Mouse (Mus musculus): ENCODE results near the gene Il22ra1. TPM values are rescaled to one million over a fixed set of nuclear protein-coding genes. Genes with fewer than 3 reads are reported as not detected.

Gene Il22ra1
- polyA plus RNA-seq, 1 experiment from 2014 or later: not detected

- no peaks in the 10 kb centered on the region for H3K9me3 ChIP-seq (ENCODE audit: control insufficient read depth, low read length)
- WGBS: 84% methylated on average over 18 of the region's 18 CpGs
- no peaks in the 10 kb centered on the region for H3K36me3 ChIP-seq (ENCODE audit: control insufficient read depth, insufficient read depth, low read length)
- H3K9ac ChIP-seq (ENCODE audit: low read length): no peak overlapping the region
- ATAC-seq (ENCODE audit: low FRiP score) (no peak), DNase-seq (ENCODE audit: low spot score, missing footprints) (no peak)
- H3K4me2 ChIP-seq: no peak overlapping the region
- no peak overlapping the region for H3K27ac ChIP-seq (ENCODE audit: low read depth, low read length)
- H3K4me1 ChIP-seq (ENCODE audit: control insufficient read depth, insufficient read depth, low read length): no peaks in the 10 kb centered on the region
- no peak overlapping the region for H3K4me3 ChIP-seq (ENCODE audit: low read depth, low read length)
- H3K27me3 ChIP-seq (ENCODE audit: control insufficient read depth, insufficient read depth, low read length): no peaks in the 10 kb centered on the region
These were observed 42.8 kb downstream of the Il22ra1 start for GRCm38 (mm10) chr4:135770611-135771305.

- 84% methylated on average over 6 of the region's 6 CpGs for WGBS
- H3K27me3 ChIP-seq (ENCODE audit: control insufficient read depth, insufficient read depth, low read length): no peaks in the 10 kb centered on the region
- no peaks in the 10 kb centered on the region for H3K4me1 ChIP-seq (ENCODE audit: control insufficient read depth, insufficient read depth, low read length)
- H3K4me2 ChIP-seq: no peak overlapping the region
- H3K27ac ChIP-seq (ENCODE audit: low read depth, low read length): no peak overlapping the region
- no peaks in the 10 kb centered on the region for H3K9me3 ChIP-seq (ENCODE audit: control insufficient read depth, low read length)
- no peak for DNase-seq (ENCODE audit: low spot score, missing footprints)
- H3K9ac ChIP-seq (ENCODE audit: low read length): no peak overlapping the region
- H3K36me3 ChIP-seq (ENCODE audit: control insufficient read depth, insufficient read depth, low read length): no peaks in the 10 kb centered on the region
- no peak for ATAC-seq (ENCODE audit: low FRiP score)
- H3K4me3 ChIP-seq (ENCODE audit: low read depth, low read length): no peak overlapping the region
These were observed 43.6 kb downstream of the Il22ra1 start for GRCm38 (mm10) chr4:135771592-135771991.

DNA sequence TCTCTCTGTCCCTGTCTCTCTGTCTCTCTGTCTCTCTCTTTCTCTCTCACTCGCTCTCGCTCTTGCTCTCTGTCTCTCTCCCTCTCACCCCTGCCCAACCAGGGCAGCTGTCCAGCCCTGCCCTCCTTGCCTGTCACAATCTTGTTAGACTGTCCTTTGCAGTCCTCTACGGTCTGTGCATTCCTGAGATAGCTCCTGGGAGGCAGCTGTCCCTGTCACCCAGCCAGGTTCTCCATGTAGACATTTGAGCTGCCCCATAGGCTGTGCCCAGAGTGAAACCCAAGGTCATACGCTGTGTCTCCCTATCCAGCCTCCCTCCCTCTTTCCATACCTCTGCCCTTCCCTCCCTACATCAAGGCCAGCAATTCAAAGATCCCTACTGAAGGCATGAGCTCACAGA is 44.7 kb downstream of the Il22ra1 start:
- Histone ChIP-seq H3K27ac (ENCODE audit: low read depth, low read length) (no peak overlapping the region), H3K36me3 (ENCODE audit: control insufficient read depth, insufficient read depth, low read length) (no peaks in the 10 kb centered on the region), H3K4me2 (no peak overlapping the region), H3K27me3 (ENCODE audit: control insufficient read depth, insufficient read depth, low read length) (no peaks in the 10 kb centered on the region), H3K9me3 (ENCODE audit: control insufficient read depth, low read length) (no peaks in the 10 kb centered on the region), H3K9ac (ENCODE audit: low read length) (no peak overlapping the region), H3K4me3 (ENCODE audit: low read depth, low read length) (no peak overlapping the region), H3K4me1 (ENCODE audit: control insufficient read depth, insufficient read depth, low read length) (no peaks in the 10 kb centered on the region)
- ATAC-seq (ENCODE audit: low FRiP score): no peak
- DNase-seq (ENCODE audit: low spot score, missing footprints): no peak
- 84% methylated on average over 4 of the region's 4 CpGs for WGBS

DNA sequence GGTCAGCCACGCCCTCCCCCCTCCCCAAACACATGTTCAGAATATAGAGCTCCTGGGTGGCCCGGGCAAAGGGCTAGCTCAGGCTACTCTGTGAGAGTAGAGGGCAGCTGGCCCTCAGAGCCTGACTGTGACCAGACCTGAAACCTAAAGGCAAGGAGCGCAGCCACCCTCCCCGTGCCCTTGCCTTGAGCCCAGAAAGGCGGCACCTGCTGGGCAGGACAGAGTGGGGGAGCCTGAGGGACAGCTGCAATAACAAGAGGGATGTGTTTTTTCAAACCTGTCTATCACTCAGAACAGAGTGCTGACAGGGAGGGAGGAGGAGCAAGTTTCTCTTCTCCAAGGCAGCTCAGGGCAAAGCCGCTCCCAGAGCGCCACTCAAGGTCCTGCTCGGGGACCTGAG is 46.5 kb downstream of the Il22ra1 start:
- DNase-seq (ENCODE audit: low spot score, missing footprints) (no peak), ATAC-seq (ENCODE audit: low FRiP score) (no peak)
- H3K4me2 ChIP-seq: no peak overlapping the region
- no peaks in the 10 kb centered on the region for H3K27me3 ChIP-seq (ENCODE audit: control insufficient read depth, insufficient read depth, low read length)
- WGBS: 67% methylated on average over 8 of the region's 8 CpGs
- H3K27ac ChIP-seq (ENCODE audit: low read depth, low read length): no peak overlapping the region
- H3K36me3 ChIP-seq (ENCODE audit: control insufficient read depth, insufficient read depth, low read length): no peaks in the 10 kb centered on the region
- no peak overlapping the region for H3K4me3 ChIP-seq (ENCODE audit: low read depth, low read length)
- no peak overlapping the region for H3K9ac ChIP-seq (ENCODE audit: low read length)
- H3K9me3 ChIP-seq (ENCODE audit: control insufficient read depth, low read length): no peaks in the 10 kb centered on the region
- no peaks in the 10 kb centered on the region for H3K4me1 ChIP-seq (ENCODE audit: control insufficient read depth, insufficient read depth, low read length)

GRCm38 (mm10) chr4:135776850-135777249 is 48.9 kb downstream of the Il22ra1 start:
- Histone ChIP-seq H3K9ac (ENCODE audit: low read length) (no peak overlapping the region), H3K27me3 (ENCODE audit: control insufficient read depth, insufficient read depth, low read length) (no peaks in the 10 kb centered on the region), H3K36me3 (ENCODE audit: control insufficient read depth, insufficient read depth, low read length) (no peaks in the 10 kb centered on the region), H3K4me1 (ENCODE audit: control insufficient read depth, insufficient read depth, low read length) (no peaks in the 10 kb centered on the region), H3K27ac (ENCODE audit: low read depth, low read length) (no peak overlapping the region), H3K9me3 (ENCODE audit: control insufficient read depth, low read length) (no peaks in the 10 kb centered on the region), H3K4me3 (ENCODE audit: low read depth, low read length) (no peak overlapping the region), H3K4me2 (no peak overlapping the region)
- ATAC-seq (ENCODE audit: low FRiP score): no peak
- 80% methylated on average over 4 of the region's 4 CpGs for WGBS
- DNase-seq (ENCODE audit: low spot score, missing footprints): no peak

DNA sequence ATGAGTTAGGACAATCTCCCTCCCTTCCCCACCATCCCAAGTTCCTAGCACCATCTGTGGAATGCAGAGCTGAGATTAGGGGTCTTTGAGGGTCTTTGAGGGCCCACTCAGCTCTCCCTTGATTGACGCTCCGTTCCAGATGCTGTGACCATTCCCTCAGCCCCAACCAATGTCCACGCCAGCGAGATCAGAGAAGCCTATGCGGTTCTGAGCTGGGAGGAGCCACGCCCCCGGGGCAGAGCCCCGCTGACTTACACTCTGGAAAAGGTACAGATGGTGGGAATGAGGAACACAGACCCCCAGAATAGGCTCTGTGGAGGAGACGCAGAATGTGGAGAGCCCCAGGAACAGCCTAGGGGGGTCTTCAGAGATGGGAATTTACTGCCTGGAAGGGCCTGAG is 51.7 kb downstream of the Il22ra1 start:
- H3K9me3 ChIP-seq (ENCODE audit: control insufficient read depth, low read length): no peaks in the 10 kb centered on the region
- H3K27me3 ChIP-seq (ENCODE audit: control insufficient read depth, insufficient read depth, low read length): no peaks in the 10 kb centered on the region
- H3K4me3 ChIP-seq (ENCODE audit: low read depth, low read length): no peak overlapping the region
- no peak for DNase-seq (ENCODE audit: low spot score, missing footprints)
- H3K4me1 ChIP-seq (ENCODE audit: control insufficient read depth, insufficient read depth, low read length): no peaks in the 10 kb centered on the region
- no peak overlapping the region for H3K27ac ChIP-seq (ENCODE audit: low read depth, low read length)
- no peak overlapping the region for H3K4me2 ChIP-seq
- H3K36me3 ChIP-seq (ENCODE audit: control insufficient read depth, insufficient read depth, low read length): no peaks in the 10 kb centered on the region
- no peak overlapping the region for H3K9ac ChIP-seq (ENCODE audit: low read length)
- 74% methylated on average over 9 of the region's 9 CpGs for WGBS
- ATAC-seq (ENCODE audit: low FRiP score): no peak

DNA sequence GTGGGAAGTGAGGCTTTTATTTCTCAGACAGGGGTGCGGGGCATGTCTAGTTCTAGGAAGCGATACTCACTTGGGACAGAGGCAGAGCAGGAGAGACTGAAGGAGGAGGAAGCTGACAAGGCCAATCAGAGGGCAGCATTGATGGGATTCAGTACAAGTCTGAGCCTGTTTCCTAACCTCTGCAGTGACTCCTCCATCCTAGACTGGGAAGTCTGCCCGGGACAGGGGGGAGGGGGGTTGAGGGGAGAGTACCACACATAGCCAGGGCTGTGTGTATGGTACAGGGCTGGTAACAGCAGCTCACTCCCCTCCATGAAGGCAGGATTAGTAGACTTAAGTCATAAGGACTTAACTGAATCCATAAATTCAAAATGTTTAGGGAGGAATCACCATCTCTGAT is 52.3 kb downstream of the Il22ra1 start:
- Histone ChIP-seq H3K4me1 (ENCODE audit: control insufficient read depth, insufficient read depth, low read length) (no peaks in the 10 kb centered on the region), H3K4me2 (no peak overlapping the region), H3K9ac (ENCODE audit: low read length) (no peak overlapping the region), H3K9me3 (ENCODE audit: control insufficient read depth, low read length) (no peaks in the 10 kb centered on the region), H3K36me3 (ENCODE audit: control insufficient read depth, insufficient read depth, low read length) (no peaks in the 10 kb centered on the region), H3K27ac (ENCODE audit: low read depth, low read length) (no peak overlapping the region), H3K4me3 (ENCODE audit: low read depth, low read length) (no peak overlapping the region), H3K27me3 (ENCODE audit: control insufficient read depth, insufficient read depth, low read length) (no peaks in the 10 kb centered on the region)
- WGBS: 83% methylated on average over 3 of the region's 3 CpGs
- no peak for ATAC-seq (ENCODE audit: low FRiP score)
- DNase-seq (ENCODE audit: low spot score, missing footprints): no peak

DNA sequence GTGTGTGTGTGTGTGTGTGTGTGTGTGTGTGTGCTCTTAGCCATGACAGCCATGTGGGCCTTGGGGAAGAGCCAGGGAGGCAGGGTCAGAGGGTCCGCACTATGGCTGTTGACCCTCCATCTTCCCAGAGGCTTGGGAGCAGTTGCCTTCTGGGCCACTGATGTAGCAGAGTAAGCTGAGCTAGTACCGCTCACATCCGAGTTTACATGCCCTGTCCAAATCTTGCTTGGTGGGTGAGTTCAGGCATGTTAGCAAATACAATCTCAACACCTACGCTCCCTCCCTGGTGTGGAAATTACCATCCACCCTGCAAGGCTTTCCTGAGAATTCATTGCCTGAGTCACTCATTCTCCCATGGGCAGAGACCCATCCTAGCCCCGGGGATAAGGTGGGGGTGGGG is 53.3 kb downstream of the Il22ra1 start:
- no peak overlapping the region for H3K9ac ChIP-seq (ENCODE audit: low read length)
- no peaks in the 10 kb centered on the region for H3K36me3 ChIP-seq (ENCODE audit: control insufficient read depth, insufficient read depth, low read length)
- H3K9me3 ChIP-seq (ENCODE audit: control insufficient read depth, low read length): no peaks in the 10 kb centered on the region
- ATAC-seq (ENCODE audit: low FRiP score): no peak
- DNase-seq (ENCODE audit: low spot score, missing footprints): no peak
- H3K4me3 ChIP-seq (ENCODE audit: low read depth, low read length): no peak overlapping the region
- H3K27me3 ChIP-seq (ENCODE audit: control insufficient read depth, insufficient read depth, low read length): no peaks in the 10 kb centered on the region
- WGBS: 89% methylated on average over 5 of the region's 5 CpGs
- no peak overlapping the region for H3K27ac ChIP-seq (ENCODE audit: low read depth, low read length)
- no peak overlapping the region for H3K4me2 ChIP-seq
- no peaks in the 10 kb centered on the region for H3K4me1 ChIP-seq (ENCODE audit: control insufficient read depth, insufficient read depth, low read length)

DNA sequence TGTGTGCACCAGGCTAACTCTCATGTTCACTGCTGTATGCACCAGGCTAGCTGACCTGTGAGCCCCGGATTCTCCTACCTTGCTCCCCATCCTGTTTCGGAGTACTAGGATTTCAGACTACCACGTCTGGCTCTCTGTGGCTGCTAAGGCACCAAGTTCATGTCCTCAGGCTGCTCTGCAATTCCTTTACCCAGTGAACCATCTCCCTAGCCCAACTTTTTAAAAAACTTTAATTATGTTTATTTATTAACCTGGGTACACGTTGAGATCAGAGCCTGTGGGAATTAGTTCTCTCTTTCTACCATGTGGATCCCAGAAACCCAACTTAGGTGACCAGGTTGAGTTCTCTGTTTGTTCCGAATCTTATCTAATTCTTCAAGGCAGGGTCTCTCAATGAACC is 58.6 kb downstream of the Il22ra1 start:
- Histone ChIP-seq H3K27ac (ENCODE audit: low read depth, low read length) (no peak overlapping the region), H3K9me3 (ENCODE audit: control insufficient read depth, low read length) (no peaks in the 10 kb centered on the region), H3K4me1 (ENCODE audit: control insufficient read depth, insufficient read depth, low read length) (no peaks in the 10 kb centered on the region), H3K36me3 (ENCODE audit: control insufficient read depth, insufficient read depth, low read length) (no peaks in the 10 kb centered on the region), H3K4me2 (no peak overlapping the region), H3K9ac (ENCODE audit: low read length) (no peak overlapping the region), H3K27me3 (ENCODE audit: control insufficient read depth, insufficient read depth, low read length) (no peaks in the 10 kb centered on the region), H3K4me3 (ENCODE audit: low read depth, low read length) (no peak overlapping the region)
- DNase-seq (ENCODE audit: low spot score, missing footprints) (no peak), ATAC-seq (ENCODE audit: low FRiP score) (no peak)
- 84% methylated on average over 5 of the region's 5 CpGs for WGBS
